Mouse (Mus musculus): ENCODE results near the gene Pold1.

Gene Pold1

DNA sequence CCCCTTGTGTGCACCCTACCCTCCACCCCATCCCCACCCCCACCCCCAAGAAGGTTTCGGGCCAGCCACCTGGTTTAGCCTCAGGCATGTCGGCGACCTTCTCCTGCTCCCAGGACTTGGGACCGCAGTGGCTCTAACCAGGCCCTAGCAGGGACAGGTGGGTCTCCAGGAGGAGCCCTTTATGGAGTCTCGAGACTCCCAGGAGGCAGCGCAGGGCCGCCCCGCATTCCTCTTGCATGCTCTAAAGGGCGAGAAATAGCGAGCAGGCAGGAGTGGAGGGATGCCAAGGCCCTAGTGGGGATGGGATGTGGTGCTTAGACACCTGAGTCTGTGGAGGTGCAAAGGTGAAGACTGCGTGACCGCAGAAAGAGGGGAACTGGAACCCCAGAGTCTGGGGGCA is 24.1 kb downstream of the Pold1 start, which contains the start of gene Mybpc2:
TSS of gene Mybpc2 (minus strand) at position 155 of the 400 bp plus-strand sequence.
- no peak for DNase-seq (ENCODE audit: low read depth)

DNA sequence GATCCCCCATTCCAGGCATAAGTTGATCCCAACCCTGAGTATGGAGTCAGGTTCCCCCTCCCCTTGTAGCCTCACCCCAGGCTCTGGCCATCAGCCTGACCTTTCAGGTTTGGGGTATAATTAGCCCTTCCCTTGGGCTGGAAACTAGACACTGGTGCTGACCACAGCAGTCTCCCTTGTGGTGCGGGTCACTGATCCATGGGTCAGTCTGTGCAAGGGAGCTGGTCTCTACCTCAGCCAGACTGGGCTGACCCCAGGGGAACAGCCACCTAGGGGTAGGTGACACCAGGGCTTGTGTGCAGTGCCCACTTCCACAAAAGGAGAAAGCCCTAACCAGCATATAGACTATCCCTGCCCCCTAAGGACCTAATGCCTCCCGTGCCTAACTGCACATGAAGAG is 25.6 kb downstream of the Pold1 start:
- no peak for DNase-seq (ENCODE audit: low read depth)

DNA sequence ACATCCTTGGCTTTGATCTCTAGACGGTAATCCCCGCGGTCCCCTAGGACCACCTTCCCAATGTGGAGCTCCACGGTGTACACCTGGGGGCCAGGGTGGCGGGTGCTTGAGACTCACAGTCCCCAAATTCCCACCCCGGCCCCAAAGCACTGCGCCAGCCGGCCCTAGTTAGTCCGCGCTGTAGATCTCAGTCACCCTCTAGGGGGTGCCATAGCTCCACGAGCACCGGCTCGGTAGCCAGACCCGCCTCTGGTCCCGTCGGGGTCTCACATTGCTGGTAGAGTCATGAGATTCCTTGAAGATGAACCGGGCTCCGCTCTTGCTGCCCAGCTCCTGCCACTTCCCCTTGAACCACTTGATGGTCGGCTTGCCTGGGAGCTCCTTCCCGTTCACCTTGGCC is 26.9 kb downstream of the Pold1 start:
- no peak for DNase-seq (ENCODE audit: low read depth)

DNA sequence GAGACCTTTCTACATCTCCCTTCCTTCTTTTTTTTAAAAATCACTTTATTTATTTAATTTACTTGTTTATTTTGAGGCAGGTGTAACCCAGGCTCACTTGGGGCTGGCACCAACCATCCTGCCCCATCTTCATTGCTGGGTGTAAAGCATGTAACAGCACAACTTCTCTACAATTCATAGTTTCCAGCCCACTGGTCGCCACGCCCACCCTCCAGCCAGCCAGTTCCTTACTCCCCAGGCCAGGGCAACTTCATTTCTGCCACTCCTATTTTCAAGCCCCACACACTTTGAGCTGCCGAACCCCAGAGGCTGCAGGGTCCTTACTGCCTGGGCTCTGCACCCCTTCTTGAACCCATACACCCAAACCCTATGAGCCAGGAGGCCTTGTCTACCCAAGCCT is 27.7 kb downstream of the Pold1 start:
- DNase-seq (ENCODE audit: low read depth) = no peak

DNA sequence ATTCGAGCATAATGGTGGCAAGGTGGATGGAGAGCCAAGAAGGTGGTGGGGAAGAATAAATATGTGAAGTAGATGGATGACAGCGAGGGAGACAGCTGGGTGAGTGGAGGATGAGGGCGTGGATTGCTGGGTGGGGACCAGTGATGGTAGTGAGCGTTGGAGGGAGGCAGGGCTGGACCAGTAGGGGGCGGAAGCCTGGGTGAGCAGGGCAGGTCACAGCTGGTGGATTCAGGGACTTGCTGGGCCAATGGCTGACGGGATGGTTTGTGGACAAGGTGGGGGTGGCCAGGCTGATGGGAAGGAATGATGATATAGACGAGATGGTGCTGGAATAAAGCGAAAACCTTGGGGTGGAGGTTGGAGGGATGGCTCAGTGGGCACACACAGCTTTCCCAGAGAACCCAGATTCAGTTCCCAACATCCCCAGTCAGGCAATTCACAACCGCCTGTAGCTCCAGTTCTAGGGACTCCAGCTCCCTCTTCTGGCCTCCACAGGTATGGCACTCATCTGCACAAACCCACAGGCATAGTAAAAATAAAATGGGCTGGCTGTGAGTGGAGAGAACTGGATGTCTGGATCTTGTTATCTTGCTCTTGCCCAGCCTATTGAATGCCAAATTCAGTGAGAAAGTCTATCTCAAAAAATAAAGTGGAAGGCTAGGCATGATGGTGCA is 29.3 kb downstream of the Pold1 start:
- no peak for DNase-seq (ENCODE audit: low read depth)

DNA sequence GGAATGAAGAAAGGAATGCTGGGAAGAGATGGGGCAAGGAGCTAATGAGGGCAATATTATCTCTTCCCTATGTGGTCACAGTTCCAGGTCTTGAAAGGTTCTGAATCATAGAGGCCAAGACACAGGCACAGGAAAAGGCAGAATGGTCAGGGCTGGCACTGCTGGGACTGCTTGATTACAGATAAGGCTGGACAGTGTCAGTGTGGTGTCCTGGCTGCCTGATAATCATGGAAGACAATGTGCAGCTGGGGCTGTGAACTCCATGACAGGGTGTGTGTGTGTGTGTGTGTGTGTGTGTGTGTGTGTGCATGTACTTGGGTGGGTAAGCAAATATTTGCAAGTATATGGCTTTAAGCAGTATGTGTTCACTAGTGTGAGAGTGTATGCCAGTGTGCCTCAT is 41.2 kb downstream of the Pold1 start:
- no peak for DNase-seq (ENCODE audit: low read depth)

DNA sequence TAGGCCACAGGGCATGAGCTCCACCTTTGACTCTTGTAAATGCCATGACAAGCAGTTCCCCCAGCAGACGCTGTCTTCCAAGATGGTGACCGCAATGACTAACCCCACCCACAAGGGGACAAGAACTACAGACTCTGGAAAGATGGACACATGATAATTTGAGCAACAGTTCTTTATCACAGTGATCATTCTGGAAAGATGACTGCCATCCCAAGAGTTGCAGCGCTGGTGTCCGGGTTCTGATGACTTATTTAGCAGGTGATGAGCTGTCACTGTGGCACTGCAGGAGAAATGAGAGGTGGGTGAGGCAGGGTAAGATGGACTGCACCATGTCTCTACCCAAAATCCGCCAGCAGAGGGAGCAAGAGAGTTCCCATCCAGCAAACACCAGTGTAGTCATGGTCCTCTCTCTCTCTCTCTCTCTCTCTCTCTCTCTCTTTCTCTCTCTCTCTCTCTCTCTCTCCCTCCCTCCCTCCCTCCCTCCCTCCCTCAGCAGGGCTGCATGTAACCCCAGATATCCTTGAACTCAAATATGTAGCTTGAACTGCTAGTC is 47.0 kb downstream of the Pold1 start:
- peak; percentile 36 for DNase-seq (ENCODE audit: low read depth)

DNA sequence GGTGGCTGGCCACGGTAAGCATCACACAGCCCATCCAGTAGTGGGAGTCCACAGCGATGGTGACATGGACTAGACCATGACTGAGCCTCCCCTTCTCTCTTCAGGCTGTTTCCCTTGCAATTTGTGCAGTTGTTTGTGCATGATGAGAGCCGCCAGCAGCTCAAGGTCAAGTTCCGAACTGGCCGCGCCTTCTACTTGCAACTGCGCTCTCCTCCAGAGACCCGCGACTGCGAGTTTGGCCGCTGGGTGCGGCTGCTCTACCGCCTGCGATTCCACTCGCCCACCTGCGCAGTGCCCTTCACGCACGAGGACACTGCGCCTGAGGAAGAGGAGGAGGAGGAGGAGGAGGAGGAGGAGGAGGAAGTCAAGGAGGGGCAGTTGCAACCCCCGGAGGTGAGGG is 48.6 kb downstream of the Pold1 start:
- no peak for DNase-seq (ENCODE audit: low read depth)

DNA sequence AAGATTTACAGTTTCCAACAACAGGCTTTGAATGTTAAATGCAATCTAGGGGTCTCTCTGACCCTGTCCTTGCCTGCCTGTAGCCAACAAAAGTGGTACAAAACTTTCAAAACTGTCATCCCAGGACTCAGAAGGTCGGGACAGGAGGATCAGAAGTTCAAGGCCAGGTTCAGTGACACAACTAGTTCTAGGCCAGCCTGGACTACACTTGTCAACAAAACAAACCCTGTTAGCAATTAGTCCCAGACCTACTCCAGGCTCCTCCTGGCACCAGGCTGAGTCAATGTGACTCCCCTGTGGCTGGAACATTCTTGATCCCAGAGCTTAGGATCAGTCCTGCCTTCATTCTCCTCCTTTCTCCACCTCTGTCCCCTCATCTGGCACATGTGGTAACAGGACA is 49.7 kb downstream of the Pold1 start:
- no peak for DNase-seq (ENCODE audit: low read depth)

DNA sequence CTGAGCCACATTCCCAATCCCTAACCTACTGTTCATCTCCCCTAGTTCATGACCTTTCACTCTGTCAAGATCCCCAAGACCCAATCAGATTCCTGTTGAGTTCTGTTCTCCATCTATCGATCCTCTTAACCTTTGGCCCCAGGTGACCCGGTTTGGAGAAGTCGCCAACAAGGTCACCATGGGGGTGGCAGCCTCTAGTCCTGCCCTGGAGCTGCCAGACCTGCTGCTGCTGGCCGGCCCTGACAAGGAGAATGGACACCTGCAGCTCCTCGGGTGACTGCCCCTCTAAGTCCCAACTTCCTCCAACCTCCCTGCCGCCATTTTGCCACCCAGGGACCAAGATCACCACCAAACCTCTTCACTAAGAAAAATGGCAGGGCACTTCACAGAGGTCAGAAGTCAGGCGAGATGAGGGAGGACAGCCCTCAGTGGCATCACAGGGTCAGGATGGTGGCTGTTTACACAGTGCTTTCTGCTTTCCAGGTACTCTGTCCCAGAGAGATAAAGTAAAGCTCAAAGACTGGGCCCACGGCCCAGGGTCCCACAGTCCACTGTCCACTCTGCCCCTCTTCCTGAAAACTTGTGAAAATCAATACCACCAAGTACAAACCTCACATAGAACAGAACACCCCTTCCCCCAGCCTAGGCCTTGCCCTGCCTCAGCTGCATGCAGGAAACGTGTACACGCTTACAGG is 51.1 kb downstream of the Pold1 start:
- DNase-seq (ENCODE audit: low read depth) = no peak

DNA sequence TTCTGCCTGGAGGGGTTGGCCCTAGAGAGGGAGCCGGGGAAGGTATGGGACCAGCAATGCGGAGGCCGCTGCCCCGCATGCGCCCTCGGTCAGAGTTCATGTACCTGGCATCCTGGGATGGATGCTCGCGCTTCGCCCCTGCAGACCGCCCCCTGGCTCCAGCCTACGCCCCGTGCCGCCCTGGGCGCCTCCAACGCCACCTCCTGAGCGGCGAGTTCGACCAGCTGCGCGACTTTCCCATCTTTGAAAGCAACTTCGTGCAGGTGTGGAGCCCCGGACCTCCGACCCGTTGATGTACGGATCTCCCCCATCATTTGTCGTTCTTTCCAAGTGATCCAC is 51.9 kb downstream of the Pold1 start:
- no peak for DNase-seq (ENCODE audit: low read depth)

DNA sequence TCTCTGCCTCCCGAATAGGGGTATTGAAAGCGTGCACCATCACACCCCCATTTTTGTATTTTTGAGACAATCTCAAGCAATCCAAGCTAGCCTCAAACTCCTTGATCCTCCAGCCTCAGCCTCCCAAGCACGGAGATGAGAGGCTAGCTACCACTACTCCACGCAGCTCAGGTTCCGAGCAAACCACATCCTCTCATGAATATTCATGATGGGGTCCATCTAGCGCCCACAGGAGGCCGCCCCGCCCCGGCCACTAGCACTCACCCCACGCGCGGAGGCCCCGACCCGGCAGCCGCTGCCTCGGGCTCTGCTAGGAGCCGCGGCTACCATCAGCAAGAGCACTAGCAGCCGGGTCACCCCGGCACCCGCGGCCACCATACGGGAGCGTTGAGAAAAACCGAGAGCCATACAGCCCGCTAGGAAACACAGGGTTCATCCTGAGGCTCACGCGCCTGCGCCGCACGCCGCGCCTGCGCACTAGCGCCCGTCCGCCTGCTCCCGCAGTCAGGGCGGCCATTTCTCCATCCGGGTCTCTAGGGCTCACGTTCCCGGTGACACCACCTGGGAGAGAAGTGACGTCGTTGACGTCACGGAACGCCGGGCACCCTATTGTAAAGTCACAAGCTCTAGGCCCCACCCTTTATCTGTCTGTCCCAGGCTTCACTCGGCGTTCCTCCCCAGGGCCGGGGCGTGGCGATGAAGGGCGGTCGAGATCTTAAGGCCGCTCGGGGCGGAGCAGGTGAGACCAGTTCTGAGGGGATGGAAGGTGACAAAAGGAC is 52.5 kb downstream of the Pold1 start, which contains the start of the genes Emc10 and Fam71e1:
TSS of gene Emc10 (minus strand) at position 538 of the 779 bp plus-strand sequence.
TSS of gene Fam71e1 (plus strand) at position 590 of the 779 bp plus-strand sequence.
- DNase-seq (ENCODE audit: low read depth) = peak; percentile 92

DNA sequence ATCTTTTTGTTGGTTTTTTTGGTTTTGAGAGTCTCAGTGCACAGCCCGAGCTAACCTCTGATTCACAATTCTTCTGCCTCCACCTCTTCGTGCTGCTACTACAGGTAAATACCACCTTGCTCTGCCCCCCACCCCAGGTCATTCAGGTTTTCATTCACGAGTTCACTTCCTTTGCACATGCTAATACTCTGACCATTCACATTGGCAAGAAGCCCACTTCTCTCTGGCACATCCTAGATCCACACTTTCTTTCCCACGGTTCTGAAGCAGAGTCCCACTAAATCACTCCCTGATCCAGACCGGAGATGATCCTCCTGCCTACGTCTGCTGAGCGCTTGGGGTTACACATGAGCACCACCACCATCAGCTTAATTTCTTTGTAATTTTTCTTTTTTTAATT is 53.6 kb downstream of the Pold1 start:
- DNase-seq (ENCODE audit: low read depth) = no peak

DNA sequence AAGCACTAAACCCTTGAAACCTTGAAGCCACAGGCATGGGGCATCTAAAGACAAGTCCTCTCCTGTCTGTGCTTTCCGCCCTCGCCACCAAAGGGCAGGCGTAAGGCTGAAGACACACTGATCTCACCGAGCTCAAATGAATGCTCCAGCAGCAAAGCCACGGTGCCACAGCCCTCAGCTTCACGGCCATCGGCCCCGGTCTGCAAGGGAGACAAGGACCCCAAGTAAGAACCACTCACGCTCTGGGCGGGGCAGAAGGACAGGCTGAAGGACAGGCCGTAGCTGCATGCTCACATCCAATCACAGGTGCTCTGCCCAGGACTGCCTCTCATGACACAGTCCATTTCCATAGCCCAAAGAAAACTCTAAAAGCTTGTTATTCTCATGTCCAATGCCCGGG is 54.0 kb downstream of the Pold1 start:
- no peak for DNase-seq (ENCODE audit: low read depth)

DNA sequence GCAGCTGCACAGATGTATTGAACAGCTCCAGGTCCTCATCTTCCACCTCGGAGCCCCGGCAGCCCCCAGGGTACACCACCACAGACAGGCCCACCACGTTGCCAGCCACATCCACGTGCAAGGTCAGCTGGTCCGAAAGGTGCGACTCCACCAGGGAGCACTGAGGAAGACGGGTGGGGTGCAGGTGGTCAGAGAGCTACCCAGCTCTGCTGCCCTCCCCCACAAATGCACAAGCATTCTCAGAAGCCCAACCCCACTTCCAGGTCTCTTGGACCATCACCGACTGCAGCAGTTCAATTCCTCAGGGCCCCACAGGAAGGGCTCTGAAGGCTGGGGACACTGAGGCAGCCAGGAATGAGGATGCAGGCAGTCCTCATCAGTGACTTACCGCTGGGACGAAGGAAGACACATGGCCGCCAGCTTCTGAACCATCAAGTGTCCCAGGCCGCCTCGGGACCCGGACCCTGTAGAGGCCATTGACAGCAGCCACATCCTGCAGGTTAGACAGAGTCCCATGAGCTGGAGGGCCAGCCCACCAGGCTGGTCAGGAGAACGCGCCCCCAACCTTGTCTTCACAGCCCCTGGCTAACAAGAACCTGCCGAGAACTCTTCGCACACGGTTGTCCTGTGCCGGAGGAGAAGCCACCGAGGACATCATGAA is 56.4 kb downstream of the Pold1 start:
- no peak for DNase-seq (ENCODE audit: low read depth)

DNA sequence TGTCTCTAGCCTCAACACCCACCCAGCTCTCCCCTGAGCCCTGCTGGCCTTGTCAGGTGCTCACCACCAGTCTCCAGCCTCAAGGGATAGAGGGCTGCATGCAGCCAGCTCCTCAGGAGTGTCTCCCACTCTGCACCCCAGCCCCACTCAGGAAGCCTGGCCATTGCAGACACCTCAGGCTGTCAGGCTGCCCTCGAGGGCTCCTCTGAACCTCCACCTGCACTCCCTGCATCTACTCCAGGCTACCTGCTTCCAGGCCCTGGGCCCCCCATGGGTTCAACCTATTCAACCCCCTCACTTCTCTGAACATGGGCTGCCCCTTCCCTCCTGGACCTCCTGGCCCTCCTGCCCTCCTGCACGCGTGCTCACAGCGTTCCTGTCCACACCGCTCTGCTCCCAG is 57.3 kb downstream of the Pold1 start:
- no peak for DNase-seq (ENCODE audit: low read depth)

DNA sequence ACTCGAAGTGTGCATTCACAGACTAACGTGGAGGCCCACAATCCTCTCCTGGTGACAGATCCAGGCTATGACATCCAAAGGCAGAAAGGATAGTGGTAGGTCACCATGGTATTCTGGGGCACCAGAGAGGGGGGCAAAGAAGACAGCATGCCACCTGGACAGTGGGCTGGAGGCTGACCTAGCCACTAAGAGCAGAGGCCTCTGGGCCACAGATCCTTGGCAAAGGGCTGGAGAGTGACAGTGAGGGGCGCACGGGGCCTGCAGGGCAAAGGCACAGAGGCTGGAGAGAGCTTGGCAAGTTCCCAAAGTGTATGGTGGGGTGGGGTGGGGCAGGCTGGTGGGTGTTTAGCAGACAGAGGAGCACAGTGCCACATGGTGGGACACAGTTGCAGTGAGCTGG is 58.4 kb downstream of the Pold1 start:
- no peak for DNase-seq (ENCODE audit: low read depth)

DNA sequence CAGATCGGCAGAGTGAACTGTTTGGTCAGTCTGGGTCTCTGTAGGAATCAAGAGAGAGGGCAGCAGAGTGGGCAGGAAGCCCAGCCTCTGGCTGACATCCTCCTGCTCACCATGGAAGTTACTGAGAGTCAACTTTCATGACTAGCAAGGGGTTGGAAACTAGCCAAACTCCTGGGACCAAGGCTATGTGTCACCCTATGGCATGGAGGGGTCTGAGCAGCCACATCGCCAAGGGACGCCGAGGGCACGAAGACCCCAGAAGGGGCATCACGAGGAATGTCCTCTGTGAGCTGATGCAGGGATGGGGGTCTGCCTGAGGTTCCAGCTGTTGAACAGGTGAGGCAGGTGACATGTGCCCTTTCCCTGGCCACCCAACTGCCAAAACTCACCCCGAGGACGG is 60.1 kb downstream of the Pold1 start:
- no peak for DNase-seq (ENCODE audit: low read depth)

DNA sequence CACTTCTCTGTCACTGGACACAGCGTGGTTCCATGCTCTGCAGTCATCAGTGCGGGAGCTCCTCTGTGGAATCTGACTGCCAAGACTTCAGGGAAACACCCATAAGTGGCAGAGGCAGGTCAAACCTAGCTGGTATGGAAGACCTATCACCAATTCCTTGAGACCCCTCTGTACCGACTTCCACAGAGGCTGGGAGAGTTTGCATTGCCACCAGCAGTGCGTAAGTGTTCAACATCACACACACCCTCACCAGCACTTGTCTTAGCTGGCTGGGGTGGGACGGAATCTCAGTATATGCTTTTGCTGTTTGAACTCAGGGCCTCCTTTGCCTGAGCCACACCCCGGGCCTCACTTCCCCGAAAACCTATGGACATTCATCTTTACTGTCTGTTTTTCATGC is 60.7 kb downstream of the Pold1 start:
- DNase-seq (ENCODE audit: low read depth) = no peak

DNA sequence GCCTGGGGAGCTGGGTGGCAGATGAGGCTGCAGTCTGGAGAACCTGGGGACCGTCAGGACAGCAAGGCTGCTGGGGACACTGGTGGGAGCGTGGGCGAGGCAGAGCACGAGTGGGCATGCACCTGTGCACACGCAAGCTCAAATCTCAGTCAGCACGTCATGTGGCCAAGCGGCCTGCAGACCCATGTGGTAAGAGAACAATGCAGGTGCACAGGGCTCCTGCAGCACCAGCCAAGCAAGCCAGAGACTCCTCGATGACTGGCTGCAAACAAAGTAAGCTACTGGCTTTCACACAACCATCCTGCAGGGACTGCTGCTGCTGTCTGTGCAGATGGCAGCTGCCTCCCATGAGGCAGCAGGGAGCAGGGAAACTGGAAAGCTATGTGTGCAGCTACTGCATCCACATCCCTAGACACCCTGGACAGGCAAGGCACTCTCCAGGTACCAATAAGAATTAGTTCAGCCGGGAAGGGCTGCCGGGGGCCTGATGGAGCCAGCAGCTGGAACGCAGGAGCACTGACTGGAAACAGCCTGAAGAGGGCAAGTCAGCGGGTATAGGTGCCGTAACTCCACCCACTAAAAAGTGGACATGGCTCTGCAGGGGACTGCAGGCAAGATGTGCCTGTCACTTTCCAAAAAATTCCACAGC is 61.6 kb downstream of the Pold1 start:
- no peak for DNase-seq (ENCODE audit: low read depth)

DNA sequence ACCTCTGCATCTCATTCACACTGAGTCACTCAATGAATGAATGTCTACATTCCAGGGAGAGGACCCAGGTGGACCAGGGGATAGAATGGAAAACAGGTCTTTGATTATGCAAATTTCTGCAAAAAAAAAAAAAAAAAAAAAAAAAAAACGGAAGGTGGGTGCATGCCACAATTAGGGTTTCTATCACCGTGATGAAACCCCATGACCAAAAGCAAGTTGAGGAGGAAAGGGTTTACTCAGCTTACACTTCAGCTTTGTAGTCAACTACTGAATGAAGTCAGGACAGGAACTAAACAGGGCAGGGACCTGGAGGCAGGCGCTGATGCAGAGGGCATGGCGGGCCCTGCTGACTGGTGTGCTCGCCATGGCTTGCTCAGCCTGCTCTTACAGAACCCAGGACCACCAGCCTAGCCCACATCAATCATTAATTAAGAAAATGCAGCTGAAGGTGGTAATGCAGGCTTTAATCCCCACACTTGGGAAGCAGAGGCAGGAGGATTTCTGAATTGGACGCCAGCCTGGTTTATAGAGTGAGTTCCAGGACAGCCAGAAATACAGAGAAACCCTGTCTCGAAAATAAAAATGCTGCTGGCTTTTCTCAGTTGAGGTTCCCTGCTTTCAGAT is 63.0 kb downstream of the Pold1 start:
- no peak for DNase-seq (ENCODE audit: low read depth)

Data from fibroblast of lung, adult 2 months (primary cell).